Mouse (Mus musculus) embryonic facial prominence, embryonic 13.5 days (tissue): ENCODE measurements around the gene Nlgn2. TPM values are rescaled to one million over a fixed set of nuclear protein-coding genes. Genes with fewer than 3 reads are reported as not detected.
"Not testable (repeated sequence)": the region's sequence is repeated elsewhere in the genome, so short reads cannot be mapped to it uniquely, and the experiment has no call there.

ENCODE experiments used
- ATAC-seq: fragments of 200-750 bp; cut with Nextera tagmentation; 2 replicates; pipeline ENCODE4 v1.8.0; 2017; ENCODE audit warnings: low read depth; ENCODE audit not compliant: insufficient number of reproducible peaks, insufficient read depth, low FRiP score, low TSS enrichment
- H3K27ac ChIP-seq: fragments of 300-500 bp; sonication (generic); 2 replicates; pipeline ENCODE4 v1.5.1; 2015; ENCODE audit warnings: moderate library complexity, mild to moderate bottlenecking, inconsistent platforms
- H3K27me3 ChIP-seq: fragments of 300-500 bp; sonication (generic); 2 replicates; pipeline ENCODE4 v1.6.1; 2015; ENCODE audit warnings: mild to moderate bottlenecking, inconsistent platforms
- H3K36me3 ChIP-seq: fragments of 300-500 bp; sonication (generic); 2 replicates; pipeline ENCODE4 v1.6.1; 2015; ENCODE audit warnings: mild to moderate bottlenecking, inconsistent platforms
- H3K4me1 ChIP-seq: fragments of 300-500 bp; sonication (generic); 2 replicates; pipeline ENCODE4 v1.6.1; 2015; ENCODE audit warnings: inconsistent platforms
- H3K4me2 ChIP-seq: fragments of 300-500 bp; sonication (generic); 2 replicates; pipeline ENCODE4 v1.6.1; 2015; ENCODE audit warnings: moderate library complexity, mild to moderate bottlenecking, inconsistent platforms
- H3K4me3 ChIP-seq: fragments of 300-500 bp; sonication (generic); 2 replicates; pipeline ENCODE4 v1.5.1; 2015; ENCODE audit warnings: mild to moderate bottlenecking, inconsistent platforms
- H3K9ac ChIP-seq: fragments of 300-500 bp; sonication (generic); 2 replicates; pipeline ENCODE4 v1.6.1; 2015; ENCODE audit warnings: mild to moderate bottlenecking, inconsistent platforms
- H3K9me3 ChIP-seq: fragments of 300-500 bp; sonication (generic); 2 replicates; pipeline ENCODE4 v1.6.1; 2016; ENCODE audit warnings: inconsistent platforms
- WGBS: fragments of 180-500 bp; shearing (Covaris S2); methylation state at CpG from one replicate; pipeline ENCODE4 v1.1.7; 2015; ENCODE audit warnings: mixed read lengths; 5-methylcytosine and 5-hydroxymethylcytosine counted together
- polyA plus RNA-seq: library from polyadenylated mRNA; unstranded; fragments of >200 nt; fragmentation: Nextera tagmentation; extraction: Ambion mirVana; gene quantifications from 2 replicates; pipeline ENCODE4 v1.2.1, GENCODE M21; 2015

Gene Nlgn2
- polyA plus RNA-seq, 1 experiment from 2014 or later: 15.2 TPM

GRCm38 (mm10) chr11:69878399-69878798 is 40.8 kb upstream of the Nlgn2 start:
- H3K4me2 ChIP-seq: peak overlapping the region; percentile 88
- 0 out of 2 replicates have a peak overlapping the region, but pooled peaks have one; percentile 14 for H3K27ac ChIP-seq
- H3K9ac ChIP-seq: 0 out of 2 replicates have a peak overlapping the region, but pooled peaks have one; percentile 27
- no peaks in the 10 kb centered on the region for H3K9me3 ChIP-seq
- H3K4me3 ChIP-seq: no peak overlapping the region
- peaks cover 62% of the 10 kb centered on the region for H3K4me1 ChIP-seq
- no peaks in the 10 kb centered on the region for H3K27me3 ChIP-seq
- no peak for ATAC-seq
- WGBS: 74% methylated on average over 3 of the region's 3 CpGs
- H3K36me3 ChIP-seq: no peaks in the 10 kb centered on the region

DNA sequence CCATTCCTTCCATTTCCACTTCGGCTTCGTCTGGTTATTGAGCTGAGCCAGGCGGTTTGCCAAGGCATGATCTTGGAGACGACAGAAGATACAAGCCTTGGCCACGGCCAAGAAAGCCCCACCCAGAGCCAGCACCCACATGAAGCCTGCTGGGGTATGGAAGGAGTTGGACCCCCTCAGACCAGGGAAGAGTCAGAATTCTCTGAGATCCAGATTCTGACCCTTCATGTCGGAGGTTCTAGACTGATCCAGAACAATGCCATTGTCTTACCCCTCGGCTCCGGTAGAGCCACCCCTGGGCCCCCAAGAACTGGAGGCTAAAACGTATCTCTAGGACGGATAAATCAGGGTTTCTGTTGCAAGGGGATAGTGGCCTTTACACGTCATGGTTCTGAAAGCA is 40.3 kb upstream of the Nlgn2 start, which contains the start of gene Tmem95:
Gene Tmem95 (minus strand): TSS at position 141 of the 400 bp plus-strand sequence.
- Histone ChIP-seq H3K27me3 (no peaks in the 10 kb centered on the region), H3K9me3 (no peaks in the 10 kb centered on the region), H3K9ac (peak within 1 kb of the TSS; percentile 49), H3K4me3 (peak within 1 kb of the TSS; percentile 23), H3K27ac (peak within 1 kb of the TSS; percentile 91), H3K4me2 (peak within 1 kb of the TSS; percentile 88), H3K4me1 (peaks cover 62% of the 10 kb centered on the region), H3K36me3 (no peaks in the 10 kb centered on the region)
- no peak for ATAC-seq
- WGBS: 80% methylated on average over 11 of the region's 11 CpGs

- H3K4me3 ChIP-seq: peak overlapping the region; percentile 23
- peak; percentile 16; the same call in 1 of the 2 replicates for ATAC-seq
- H3K4me1 ChIP-seq: peaks cover 62% of the 10 kb centered on the region
- peak overlapping the region; percentile 49 for H3K4me2 ChIP-seq
- H3K36me3 ChIP-seq: no peaks in the 10 kb centered on the region
- H3K27me3 ChIP-seq: no peaks in the 10 kb centered on the region
- peak overlapping the region; percentile 91 for H3K27ac ChIP-seq
- H3K9ac ChIP-seq: peak overlapping the region; percentile 49
- 2% methylated on average over 12 of the region's 12 CpGs for whole genome bisulfite sequencing
- no peaks in the 10 kb centered on the region for H3K9me3 ChIP-seq
Measured at GRCm38 (mm10) chr11:69876867-69877266, 39.3 kb upstream of the Nlgn2 start.

GRCm38 (mm10) chr11:69876186-69876585 is 38.6 kb upstream of the Nlgn2 start:
- Histone ChIP-seq H3K4me3 (peak overlapping the region; percentile 23), H3K4me1 (peaks cover 57% of the 10 kb centered on the region), H3K27ac (peak overlapping the region; percentile 91), H3K27me3 (no peaks in the 10 kb centered on the region), H3K4me2 (peak overlapping the region; percentile 49), H3K9me3 (no peaks in the 10 kb centered on the region), H3K9ac (0 out of 2 replicates have a peak overlapping the region, but pooled peaks have one; percentile 46), H3K36me3 (no peaks in the 10 kb centered on the region)
- ATAC-seq: peak; percentile 32; the same call in 1 of the 2 replicates
- 35% methylated on average over 7 of the region's 7 CpGs for WGBS

DNA sequence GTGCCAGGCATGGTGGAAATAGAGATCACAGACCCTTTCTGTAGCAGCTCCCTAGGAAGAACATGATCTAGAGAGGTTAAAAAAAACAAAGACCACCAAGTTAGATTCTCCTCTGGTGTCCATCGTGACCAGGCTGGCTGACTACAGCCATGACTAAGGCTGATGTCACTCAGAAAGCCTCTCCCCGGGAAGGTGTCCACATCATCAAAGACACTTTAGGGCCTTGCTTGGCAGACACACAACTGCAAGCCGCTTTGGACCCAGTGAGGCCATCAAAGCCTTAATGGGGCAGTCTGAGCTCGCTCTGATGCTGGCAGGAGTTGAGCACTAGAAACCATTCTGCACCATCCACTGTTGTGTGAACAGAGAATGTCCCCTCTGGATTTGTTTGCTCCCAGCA is 34.9 kb upstream of the Nlgn2 start:
- H3K9me3 ChIP-seq: no peaks in the 10 kb centered on the region
- H3K4me3 ChIP-seq: no peak overlapping the region
- H3K4me1 ChIP-seq: peaks cover 23% of the 10 kb centered on the region
- ATAC-seq: no peak
- H3K27me3 ChIP-seq: no peaks in the 10 kb centered on the region
- no peak overlapping the region for H3K9ac ChIP-seq
- 90% methylated on average over 4 of the region's 4 CpGs for WGBS
- no peak overlapping the region for H3K4me2 ChIP-seq
- H3K27ac ChIP-seq: no peak overlapping the region
- H3K36me3 ChIP-seq: no peaks in the 10 kb centered on the region

GRCm38 (mm10) chr11:69871822-69872221 is 34.2 kb upstream of the Nlgn2 start:
- Histone ChIP-seq H3K36me3 (no peaks in the 10 kb centered on the region), H3K4me2 (no peak overlapping the region), H3K4me3 (no peak overlapping the region), H3K4me1 (peaks cover 17% of the 10 kb centered on the region), H3K27me3 (no peaks in the 10 kb centered on the region), H3K9me3 (no peaks in the 10 kb centered on the region), H3K9ac (no peak overlapping the region), H3K27ac (no peak overlapping the region)
- no peak for ATAC-seq
- 86% methylated on average over 7 of the region's 7 CpGs for WGBS

GRCm38 (mm10) chr11:69870289-69871069 is 32.9 kb upstream of the Nlgn2 start:
- Histone ChIP-seq H3K27ac (no peak overlapping the region), H3K4me1 (peaks cover 3% of the 10 kb centered on the region), H3K4me3 (no peak overlapping the region), H3K9ac (no peak overlapping the region), H3K9me3 (no peaks in the 10 kb centered on the region), H3K4me2 (no peak overlapping the region), H3K27me3 (no peaks in the 10 kb centered on the region), H3K36me3 (no peaks in the 10 kb centered on the region)
- WGBS: 79% methylated on average over 2 of the region's 2 CpGs
- no peak for ATAC-seq

DNA sequence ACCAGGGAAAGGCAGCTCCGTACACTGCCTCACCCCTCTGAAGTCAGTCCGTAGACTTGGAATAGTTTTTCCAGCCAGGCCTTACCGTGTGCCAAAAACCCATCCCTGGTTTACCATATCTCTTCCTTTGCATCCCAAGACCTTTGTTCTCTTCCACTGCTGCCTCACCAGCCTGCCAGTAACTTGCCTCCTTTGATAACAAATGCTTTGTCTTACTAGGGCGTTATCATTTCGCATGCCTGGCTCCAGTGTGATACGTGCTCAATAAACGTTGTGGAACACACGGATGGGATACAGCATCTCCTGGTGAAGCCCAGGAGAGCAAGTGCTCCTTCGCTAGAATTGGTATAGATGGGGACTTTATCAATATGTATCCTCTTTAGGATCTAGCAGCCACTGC is 29.8 kb upstream of the Nlgn2 start:
- no peak overlapping the region for H3K9ac ChIP-seq
- H3K36me3 ChIP-seq: no peaks in the 10 kb centered on the region
- H3K4me1 ChIP-seq: 0 out of 2 replicates have a peak, but pooled peaks cover 5% of the 10 kb centered on the region
- WGBS: 75% methylated on average over 9 of the region's 9 CpGs
- H3K4me3 ChIP-seq: no peak overlapping the region
- no peak overlapping the region for H3K4me2 ChIP-seq
- no peak for ATAC-seq
- H3K27ac ChIP-seq: no peak overlapping the region
- H3K27me3 ChIP-seq: no peaks in the 10 kb centered on the region
- H3K9me3 ChIP-seq: no peaks in the 10 kb centered on the region

DNA sequence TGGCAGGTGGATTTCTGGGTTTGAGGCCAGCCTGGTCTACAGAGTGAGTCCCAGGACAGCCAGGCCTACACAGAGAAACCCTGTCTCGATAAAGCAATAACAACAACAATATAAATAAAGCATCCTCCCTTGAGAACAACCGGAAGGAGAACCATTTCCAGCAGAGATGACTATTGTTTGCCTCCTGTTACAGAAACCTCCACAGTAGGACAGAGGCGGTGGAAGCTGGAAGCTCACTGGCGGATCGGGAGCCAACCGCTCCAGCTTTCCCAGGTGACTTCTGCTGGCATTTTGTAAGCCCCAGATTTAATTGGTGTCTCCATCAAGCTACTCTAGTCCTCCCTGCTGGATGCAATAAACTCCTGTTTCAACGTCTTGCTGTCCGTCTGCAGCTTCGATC is 28.0 kb upstream of the Nlgn2 start:
- WGBS: 80% methylated on average over 9 of the region's 9 CpGs
- H3K4me3 ChIP-seq: no peak overlapping the region
- ATAC-seq: no peak
- no peak overlapping the region for H3K4me2 ChIP-seq
- H3K36me3 ChIP-seq: no peaks in the 10 kb centered on the region
- no peaks in the 10 kb centered on the region for H3K27me3 ChIP-seq
- H3K4me1 ChIP-seq: 0 out of 2 replicates have a peak, but pooled peaks cover 5% of the 10 kb centered on the region
- no peaks in the 10 kb centered on the region for H3K9me3 ChIP-seq
- H3K27ac ChIP-seq: no peak overlapping the region
- no peak overlapping the region for H3K9ac ChIP-seq

GRCm38 (mm10) chr11:69864138-69864860 is 26.7 kb upstream of the Nlgn2 start:
- ATAC-seq: no peak
- no peaks in the 10 kb centered on the region for H3K36me3 ChIP-seq
- H3K27me3 ChIP-seq: peaks cover 5% of the 10 kb centered on the region
- no peak overlapping the region for H3K4me3 ChIP-seq
- no peaks in the 10 kb centered on the region for H3K9me3 ChIP-seq
- H3K4me1 ChIP-seq: 0 out of 2 replicates have a peak, but pooled peaks cover 5% of the 10 kb centered on the region
- no peak overlapping the region for H3K4me2 ChIP-seq
- 49% methylated on average over 8 of the region's 8 CpGs for WGBS
- H3K27ac ChIP-seq: no peak overlapping the region
- H3K9ac ChIP-seq: no peak overlapping the region

GRCm38 (mm10) chr11:69863729-69864128 is 26.1 kb upstream of the Nlgn2 start:
- not testable (repeated sequence) for H3K4me3 ChIP-seq, ATAC-seq, H3K9me3 ChIP-seq, H3K36me3 ChIP-seq, H3K27ac ChIP-seq, H3K9ac ChIP-seq, H3K4me1 ChIP-seq, H3K4me2 ChIP-seq
- WGBS: 76% methylated on average over 3 of the region's 3 CpGs
- H3K27me3 ChIP-seq: peaks cover 10% of the 10 kb centered on the region
